Mouse (Mus musculus) lung, adult 2 months (tissue): ENCODE data around the gene Cfap299. TPM values are rescaled to one million over a fixed set of nuclear protein-coding genes. Genes with fewer than 3 reads are reported as not detected.
A peak's percentile ranks its signal among the peaks of the same experiment; 100 is the strongest.

Experiments
- DNase-seq: peaks from one replicate; pipeline ENCODE4 v3.0.0; 2022
- H3K4me1 ChIP-seq: fragments of 200-500 bp; 2 replicates; pipeline ENCODE4 v1.6.1; 2011; ENCODE audit warnings: low read length; ENCODE audit not compliant: control insufficient read depth, insufficient read depth
- H3K4me3 ChIP-seq: fragments of 200-500 bp; replicated peaks from 2 replicates; pipeline ENCODE3; 2011; ENCODE audit warnings: low read depth, mild to moderate bottlenecking, control low read depth, low read length; ENCODE audit errors: extremely low read depth
- CTCF ChIP-seq: fragments of 200-500 bp; IDR thresholded peaks from 2 replicates; pipeline ENCODE4 v1.5.1; 2011; ENCODE audit warnings: mild to moderate bottlenecking, low read length, control low read depth; ENCODE audit not compliant: insufficient read depth
- POLR2A ChIP-seq: fragments of 200-500 bp; IDR thresholded peaks from 2 replicates; pipeline ENCODE4 v1.6.1; 2011; ENCODE audit warnings: low read depth, mild to moderate bottlenecking, control low read depth, low read length, borderline replicate concordance; ENCODE audit errors: extremely low read depth
- WGBS: fragments of 180-500 bp; shearing (Covaris S2); methylation state at CpG from one replicate; pipeline ENCODE4 v1.1.7; 2018; 5-methylcytosine and 5-hydroxymethylcytosine counted together
- polyA plus RNA-seq: library from polyadenylated mRNA; depleted of rRNA; stranded (reverse); fragments of >200 nt; gene quantifications from 2 replicates; pipeline ENCODE4 v1.2.3, GENCODE M21; 2012

Cfap299 gene
- polyA plus RNA-seq, 1 experiment = 1.7 TPM

- H3K4me3 ChIP-seq = no peak overlapping the region
- TF ChIP-seq CTCF (no peak), POLR2A (no peak)
- 55% methylated on average over 7 of the region's 7 CpGs for WGBS
- H3K4me1 ChIP-seq = no peaks in the 10 kb centered on the region
- DNase-seq = no peak
Measured at GRCm38 (mm10) chr5:98369426-98369825, 40.3 kb downstream of the Cfap299 start.

- H3K4me3 ChIP-seq = no peak overlapping the region
- WGBS = 76% methylated on average over 8 of the region's 8 CpGs
- H3K4me1 ChIP-seq = no peaks in the 10 kb centered on the region
- no peak for DNase-seq
- no peak for TF ChIP-seq POLR2A
- TF ChIP-seq CTCF = no peak
Measured at GRCm38 (mm10) chr5:98376058-98376798, 47.1 kb downstream of the Cfap299 start.

GRCm38 (mm10) chr5:98376799-98377090 is 47.6 kb downstream of the Cfap299 start:
- 79% methylated on average over 4 of the region's 4 CpGs for WGBS
- DNase-seq = no peak
- Histone ChIP-seq H3K4me1 (no peaks in the 10 kb centered on the region), H3K4me3 (no peak overlapping the region)
- TF ChIP-seq POLR2A (no peak), CTCF (no peak)

GRCm38 (mm10) chr5:98380360-98380759 is 51.3 kb downstream of the Cfap299 start:
- Histone ChIP-seq H3K4me1 (no peaks in the 10 kb centered on the region), H3K4me3 (no peak overlapping the region)
- TF ChIP-seq CTCF (no peak), POLR2A (no peak)
- no peak for DNase-seq
- 89% methylated on average over 4 of the region's 4 CpGs for WGBS

- no peak for DNase-seq
- TF ChIP-seq CTCF (no peak), POLR2A (no peak)
- WGBS = 60% methylated on average over 3 of the region's 3 CpGs
- Histone ChIP-seq H3K4me3 (no peak overlapping the region), H3K4me1 (no peaks in the 10 kb centered on the region)
Measured at GRCm38 (mm10) chr5:98387054-98387453, 58.0 kb downstream of the Cfap299 start.

GRCm38 (mm10) chr5:98402165-98402564 is 73.1 kb downstream of the Cfap299 start:
- 58% methylated on average over 1 of the region's 1 CpGs for WGBS
- DNase-seq = no peak
- Histone ChIP-seq H3K4me1 (no peaks in the 10 kb centered on the region), H3K4me3 (no peak overlapping the region)
- TF ChIP-seq POLR2A (no peak), CTCF (no peak)

- Histone ChIP-seq H3K4me3 (no peak overlapping the region), H3K4me1 (no peaks in the 10 kb centered on the region)
- WGBS = 59% methylated on average over 2 of the region's 2 CpGs
- DNase-seq = peak; percentile 38
- TF ChIP-seq CTCF (peak; percentile 58), POLR2A (no peak)
Measured at GRCm38 (mm10) chr5:98410060-98410459, 81.0 kb downstream of the Cfap299 start.

- DNase-seq = no peak
- no peaks in the 10 kb centered on the region for H3K4me1 ChIP-seq
- WGBS = 70% methylated on average over 9 of the region's 9 CpGs
- TF ChIP-seq CTCF = no peak
- no peak for TF ChIP-seq POLR2A
- no peak overlapping the region for H3K4me3 ChIP-seq
Measured at GRCm38 (mm10) chr5:98416385-98417145, 87.5 kb downstream of the Cfap299 start.

- TF ChIP-seq CTCF (no peak), POLR2A (no peak)
- 91% methylated on average over 1 of the region's 1 CpGs for WGBS
- H3K4me3 ChIP-seq = no peak overlapping the region
- H3K4me1 ChIP-seq = no peaks in the 10 kb centered on the region
- DNase-seq = no peak
Measured at GRCm38 (mm10) chr5:98424965-98425364, 95.9 kb downstream of the Cfap299 start.

GRCm38 (mm10) chr5:98426112-98426511 is 97.0 kb downstream of the Cfap299 start:
- WGBS = 84% methylated on average over 5 of the region's 5 CpGs
- H3K4me1 ChIP-seq = no peaks in the 10 kb centered on the region
- no peak for TF ChIP-seq POLR2A
- TF ChIP-seq CTCF = no peak
- DNase-seq = no peak
- no peak overlapping the region for H3K4me3 ChIP-seq

- Histone ChIP-seq H3K4me3 (no peak overlapping the region), H3K4me1 (no peaks in the 10 kb centered on the region)
- no peak for DNase-seq
- TF ChIP-seq CTCF (no peak), POLR2A (no peak)
- 55% methylated on average over 7 of the region's 7 CpGs for WGBS
Measured at GRCm38 (mm10) chr5:98430060-98430459, 101.0 kb downstream of the Cfap299 start.
